Mouse (Mus musculus): ENCODE data around the gene Arhgap22.

- no peak for TF ChIP-seq POLR2A (IDR thresholded peaks at IDR 0.05; ENCODE audit: low read depth, low read length)
- no peak for TF ChIP-seq CTCF (conservative IDR thresholded peaks at IDR 0.05; ENCODE audit: insufficient read depth, insufficient read length, low read depth, low read length)
Observed at GRCm38 (mm10) chr14:33189849-33190423, 23.9 kb upstream of the Arhgap22 start.
